Mouse (Mus musculus) heart, embryonic 16.5 days (tissue): Measurements from ENCODE around the gene Vopp1. TPM values are rescaled to one million over a fixed set of nuclear protein-coding genes. Genes with fewer than 3 reads are reported as not detected.
A peak's percentile ranks its signal among the peaks of the same experiment; 100 is the strongest.
"Not testable (repeated sequence)": the region's sequence is repeated elsewhere in the genome, so short reads cannot be mapped to it uniquely, and the experiment has no call there.

Experiments
- ATAC-seq: fragments of 200-750 bp; cut with Nextera tagmentation; replicated peaks from 2 replicates; pipeline ENCODE4 v1.8.0; 2017; ENCODE audit warnings: moderate number of reproducible peaks; ENCODE audit not compliant: insufficient read depth, low FRiP score; ENCODE audit errors: extremely low read depth
- H3K27ac ChIP-seq: fragments of 300-500 bp; sonication (generic); 2 replicates; pipeline ENCODE4 v1.5.1; 2014; ENCODE audit warnings: mild to moderate bottlenecking, low read length, control low read depth, moderate library complexity
- H3K27me3 ChIP-seq: fragments of 300-500 bp; sonication (generic); 2 replicates; pipeline ENCODE4 v1.6.1; 2014; ENCODE audit warnings: low read length, mixed read lengths; ENCODE audit not compliant: control insufficient read depth, insufficient read depth
- H3K36me3 ChIP-seq: fragments of 300-500 bp; sonication (generic); 2 replicates; pipeline ENCODE4 v1.6.1; 2014; ENCODE audit not compliant: control insufficient read depth, insufficient read depth
- H3K4me1 ChIP-seq: fragments of 300-500 bp; sonication (generic); 2 replicates; pipeline ENCODE4 v1.6.1; 2014; ENCODE audit warnings: low read length, mixed read lengths; ENCODE audit not compliant: control insufficient read depth, insufficient read depth
- H3K4me2 ChIP-seq: fragments of 300-500 bp; sonication (generic); 2 replicates; pipeline ENCODE4 v1.6.1; 2014; ENCODE audit warnings: low read depth, mild to moderate bottlenecking, control low read depth, low read length
- H3K4me3 ChIP-seq: fragments of 300-500 bp; sonication (generic); 2 replicates; pipeline ENCODE4 v1.5.1; 2014; ENCODE audit warnings: mild to moderate bottlenecking, control low read depth, low read length
- H3K9ac ChIP-seq: fragments of 300-500 bp; sonication (generic); 2 replicates; pipeline ENCODE4 v1.6.1; 2014; ENCODE audit warnings: low read length, control low read depth
- H3K9me3 ChIP-seq: fragments of 300-500 bp; sonication (generic); replicated peaks from 2 replicates; pipeline ENCODE4 v1.6.1; 2016; ENCODE audit warnings: low read length; ENCODE audit not compliant: control insufficient read depth
- WGBS: fragments of 180-500 bp; shearing (Covaris S2); extraction: QIAGEN DNeasy Blood & Tissue Kit; methylation state at CpG from one replicate; pipeline ENCODE4 v1.1.7; 2014; 5-methylcytosine and 5-hydroxymethylcytosine counted together
- polyA plus RNA-seq: library from polyadenylated mRNA; unstranded; fragments of >200 nt; fragmentation: Nextera tagmentation; extraction: Ambion mirVana; gene quantifications from 2 replicates; pipeline ENCODE4 v1.2.1, GENCODE M21; 2015

Gene Vopp1
- polyA plus RNA-seq = 28.2 and 29.7 TPM in 2 replicates

- Histone ChIP-seq H3K4me3 (peak within 1 kb of the TSS; percentile 97), H3K4me2 (peak within 1 kb of the TSS; percentile 79), H3K9ac (peak within 1 kb of the TSS; percentile 99), H3K4me1 (peaks cover 5% of the 10 kb centered on the region), H3K9me3 (no peaks in the 10 kb centered on the region), H3K27me3 (no peaks in the 10 kb centered on the region), H3K27ac (peak within 1 kb of the TSS; percentile 91), H3K36me3 (no peaks in the 10 kb centered on the region)
- ATAC-seq = peak; percentile 87
- under 1% methylated on average over 81 of the region's 87 CpGs for whole genome bisulfite sequencing
Measured at GRCm38 (mm10) chr6:57824422-57825258, at the start of gene Vopp1. Gene Vopp1 (minus strand): TSS chr6:57825159.

DNA sequence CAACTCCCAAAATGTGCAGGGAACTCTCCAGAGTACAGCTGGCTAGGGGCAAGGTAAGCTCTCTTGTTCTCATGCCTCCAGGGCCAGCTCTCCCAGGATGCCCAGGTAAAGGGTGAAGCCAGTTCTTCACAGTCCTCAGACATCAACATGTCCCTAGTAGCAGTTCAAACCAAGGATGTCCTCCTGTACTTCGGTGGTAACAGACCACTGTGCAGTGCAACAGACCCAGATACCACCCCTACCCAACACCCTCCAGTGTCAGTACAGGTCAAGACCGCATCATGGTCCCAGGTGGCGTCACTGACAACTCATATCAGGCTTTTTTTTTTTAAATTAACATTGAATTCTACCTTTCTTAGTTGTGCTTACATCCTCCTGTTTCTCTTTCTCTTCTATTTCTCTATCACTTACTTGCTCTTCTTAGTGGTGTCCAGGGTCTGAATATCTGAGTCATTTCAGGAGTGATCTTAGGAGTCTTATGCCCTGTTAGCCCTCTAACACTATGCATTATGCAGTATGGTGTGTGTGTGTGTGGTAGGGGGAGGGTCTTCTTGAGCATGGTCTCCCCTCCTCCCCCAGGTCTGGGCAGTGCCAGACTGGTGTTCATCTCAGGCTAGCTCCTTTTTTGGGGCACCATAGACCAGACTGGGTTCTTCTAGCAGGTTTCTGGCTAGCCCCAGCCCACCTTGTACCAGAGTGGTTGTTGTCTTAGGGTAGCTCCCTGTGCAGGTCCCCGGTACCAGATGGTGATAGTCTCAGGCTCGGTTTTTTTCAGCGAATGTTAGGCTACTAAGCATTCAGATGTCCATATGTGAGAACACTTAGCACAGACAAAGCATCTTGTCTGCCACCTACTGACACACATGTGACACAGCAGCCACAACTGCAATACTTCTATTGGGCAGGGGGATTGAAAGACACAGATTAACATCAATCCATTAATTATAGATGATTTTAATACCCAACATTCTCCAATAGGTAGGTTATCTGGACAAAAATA, 34.4 kb upstream of the Vopp1 start:
- ATAC-seq = peak; percentile 67
- H3K9ac ChIP-seq = no peak overlapping the region
- H3K27me3 ChIP-seq = no peaks in the 10 kb centered on the region
- no peaks in the 10 kb centered on the region for H3K4me1 ChIP-seq
- H3K27ac ChIP-seq = no peak overlapping the region
- H3K4me2 ChIP-seq = peak overlapping the region; percentile 29; the same call in 1 of the 2 replicates
- no peaks in the 10 kb centered on the region for H3K9me3 ChIP-seq
- H3K4me3 ChIP-seq = no peak overlapping the region
- H3K36me3 ChIP-seq = no peaks in the 10 kb centered on the region
- WGBS = 47% methylated on average over 6 of the region's 6 CpGs

DNA sequence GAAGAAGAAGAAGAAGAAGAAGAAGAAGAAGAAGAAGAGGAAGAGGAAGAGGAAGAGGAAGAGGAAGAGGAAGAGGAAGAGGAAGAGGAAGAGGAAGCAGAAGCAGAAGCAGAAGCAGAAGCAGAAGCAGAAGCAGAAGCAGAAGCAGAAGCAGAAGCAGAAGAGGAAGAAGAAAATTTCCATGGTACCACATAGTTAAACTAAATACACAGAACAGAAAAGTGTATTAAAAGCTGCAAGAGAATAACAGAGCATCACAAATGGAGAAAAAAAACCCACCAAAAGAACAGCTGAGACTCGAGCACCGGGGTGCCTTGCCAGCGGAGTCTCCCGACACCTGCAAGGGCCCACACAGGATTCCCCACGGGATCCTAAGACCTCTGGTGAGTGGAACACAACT, 26.2 kb upstream of the Vopp1 start:
- ATAC-seq, H3K4me1 ChIP-seq, H3K4me2 ChIP-seq, H3K9ac ChIP-seq, H3K27me3 ChIP-seq, H3K27ac ChIP-seq, H3K4me3 ChIP-seq, H3K9me3 ChIP-seq, H3K36me3 ChIP-seq: not testable (repeated sequence)
- WGBS = 85% methylated on average over 5 of the region's 5 CpGs

- no peak for ATAC-seq
- Histone ChIP-seq H3K36me3 (no peaks in the 10 kb centered on the region), H3K4me2 (no peak within 1 kb of the TSS), H3K4me1 (no peaks in the 10 kb centered on the region), H3K4me3 (no peak within 1 kb of the TSS), H3K9me3 (no peaks in the 10 kb centered on the region), H3K27ac (no peak within 1 kb of the TSS), H3K27me3 (no peaks in the 10 kb centered on the region), H3K9ac (no peak within 1 kb of the TSS)
- WGBS = 58% methylated on average over 1 of the region's 1 CpGs
Measured at GRCm38 (mm10) chr6:57850286-57850685, 25.3 kb upstream of the Vopp1 start, which contains the start of gene Vmn1r21. Gene Vmn1r21 (minus strand): TSS chr6:57850343.

DNA sequence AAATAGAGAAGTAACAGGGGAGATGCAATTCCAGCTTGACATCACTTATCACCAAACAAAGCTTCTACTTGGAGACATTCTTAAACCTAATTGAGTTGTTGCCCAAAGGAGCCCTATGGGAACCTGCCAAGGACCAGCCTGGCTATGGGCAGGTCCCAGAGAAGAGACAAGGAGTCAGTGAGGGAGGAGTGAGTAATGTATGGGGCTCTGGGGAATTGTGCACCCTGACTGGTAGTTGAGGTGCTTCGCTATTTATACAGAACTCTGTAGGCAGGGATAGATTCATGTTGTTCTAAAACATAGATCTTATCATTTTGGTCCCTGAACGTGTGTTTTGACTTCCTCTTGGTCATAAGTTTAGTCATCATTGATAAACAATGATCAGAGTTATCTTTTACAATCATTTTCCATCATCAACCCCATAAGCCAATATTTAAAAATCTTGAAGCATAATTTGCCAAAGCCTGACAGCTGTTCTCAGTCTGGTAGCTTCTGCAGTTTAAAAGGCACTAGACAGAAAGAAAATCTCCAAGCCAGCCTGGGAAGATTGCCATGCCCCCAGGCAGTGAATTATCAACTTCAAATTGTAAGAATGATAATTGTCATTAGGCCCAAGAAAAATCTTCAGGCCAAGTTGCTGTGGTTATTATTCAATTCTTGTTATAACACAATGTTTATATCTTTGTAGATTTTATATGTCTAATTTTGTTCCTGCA, 14.9 kb upstream of the Vopp1 start:
- H3K36me3 ChIP-seq = no peaks in the 10 kb centered on the region
- H3K4me3 ChIP-seq = no peak overlapping the region
- no peaks in the 10 kb centered on the region for H3K27me3 ChIP-seq
- WGBS = 63% methylated on average over 2 of the region's 2 CpGs
- H3K4me1 ChIP-seq = no peaks in the 10 kb centered on the region
- no peak overlapping the region for H3K4me2 ChIP-seq
- no peak overlapping the region for H3K27ac ChIP-seq
- no peaks in the 10 kb centered on the region for H3K9me3 ChIP-seq
- no peak for ATAC-seq
- H3K9ac ChIP-seq = no peak overlapping the region

DNA sequence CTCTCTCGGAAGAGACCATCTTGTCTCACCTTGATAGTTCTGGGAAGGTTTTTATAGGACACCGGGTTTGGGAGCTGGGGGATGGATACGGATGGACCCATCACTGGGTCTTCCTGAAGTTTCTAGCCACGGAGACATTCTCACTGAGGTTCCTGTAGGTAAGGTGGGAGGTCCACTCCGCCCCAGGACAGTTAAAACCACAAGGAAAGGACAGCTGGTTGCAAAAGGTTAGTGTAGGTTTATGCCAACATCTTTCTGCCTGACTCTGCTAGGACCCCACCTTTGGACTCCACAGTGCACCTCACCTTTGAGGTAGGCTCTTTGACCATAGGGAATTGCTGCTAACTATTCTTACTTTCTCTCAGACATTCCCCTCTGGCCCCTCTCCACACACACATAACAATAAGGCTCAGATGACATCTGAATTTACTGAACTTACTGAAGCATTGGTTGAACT, 328 bp upstream of the Vopp1 start:
- peak overlapping the region; percentile 99 for H3K9ac ChIP-seq
- 10% methylated on average over 5 of the region's 5 CpGs for WGBS
- ATAC-seq = no peak
- no peaks in the 10 kb centered on the region for H3K9me3 ChIP-seq
- H3K36me3 ChIP-seq = no peaks in the 10 kb centered on the region
- H3K4me1 ChIP-seq = peaks cover 5% of the 10 kb centered on the region
- H3K27me3 ChIP-seq = no peaks in the 10 kb centered on the region
- H3K4me2 ChIP-seq = peak overlapping the region; percentile 79
- peak overlapping the region; percentile 97 for H3K4me3 ChIP-seq
- H3K27ac ChIP-seq = peak overlapping the region; percentile 91

- Histone ChIP-seq H3K9me3 (no peaks in the 10 kb centered on the region), H3K4me3 (no peak overlapping the region), H3K27ac (no peak overlapping the region), H3K9ac (no peak overlapping the region), H3K27me3 (no peaks in the 10 kb centered on the region), H3K4me2 (peak overlapping the region; percentile 41; the same call in 1 of the 2 replicates), H3K4me1 (peaks cover 5% of the 10 kb centered on the region), H3K36me3 (no peaks in the 10 kb centered on the region)
- ATAC-seq = no peak
- 29% methylated on average over 3 of the region's 3 CpGs for WGBS
Measured at GRCm38 (mm10) chr6:57823461-57823860, 1.5 kb downstream of the Vopp1 start.

- no peak overlapping the region for H3K9ac ChIP-seq
Measured at GRCm38 (mm10) chr6:57822648-57823410, 2.1 kb downstream of the Vopp1 start.

More at GRCm38 (mm10) chr6:57822648-57823410, 2.1 kb downstream of the Vopp1 start:
- ATAC-seq = no peak
- no peaks in the 10 kb centered on the region for H3K9me3 ChIP-seq
- no peak overlapping the region for H3K27ac ChIP-seq
- H3K4me3 ChIP-seq = no peak overlapping the region
- WGBS = 60% methylated on average over 5 of the region's 5 CpGs
- H3K4me2 ChIP-seq = peak overlapping the region; percentile 41; the same call in 1 of the 2 replicates
- H3K27me3 ChIP-seq = no peaks in the 10 kb centered on the region
- peaks cover 5% of the 10 kb centered on the region for H3K4me1 ChIP-seq
- no peaks in the 10 kb centered on the region for H3K36me3 ChIP-seq
